Mouse (Mus musculus) cortical plate, adult 2 months (tissue): ENCODE data around the gene Fgf4.

Experiments
- CTCF ChIP-seq: fragments of 200-500 bp; IDR thresholded peaks from 2 replicates; pipeline ENCODE4 v1.5.1; 2011; ENCODE audit warnings: mild to moderate bottlenecking, control low read depth, low read length; ENCODE audit not compliant: insufficient read depth; ENCODE audit errors: extremely low read depth
- POLR2A ChIP-seq: fragments of 200-500 bp; IDR thresholded peaks from 2 replicates; pipeline ENCODE4 v1.6.1; 2011; ENCODE audit warnings: mild to moderate bottlenecking, low read length, control low read depth; ENCODE audit not compliant: insufficient read depth; ENCODE audit errors: extremely low read depth

DNA sequence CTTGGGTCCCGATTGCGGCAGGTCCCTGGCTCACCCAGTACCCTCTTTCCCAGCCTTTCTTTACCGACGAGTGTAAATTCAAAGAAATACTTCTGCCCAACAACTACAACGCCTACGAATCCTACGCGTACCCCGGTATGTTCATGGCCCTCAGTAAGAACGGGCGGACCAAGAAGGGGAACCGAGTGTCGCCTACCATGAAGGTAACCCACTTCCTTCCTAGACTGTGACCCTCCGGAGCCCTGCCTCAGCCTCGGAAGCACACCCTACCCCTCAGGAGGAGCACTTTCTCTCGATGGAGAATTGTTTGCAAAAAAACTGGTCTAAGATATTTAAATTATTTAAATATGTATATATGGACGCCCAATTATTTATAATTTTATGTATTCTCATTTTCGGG, 15.5 kb downstream of the Fgf4 start:
- TF ChIP-seq POLR2A (no peak), CTCF (no peak)
